Mouse (Mus musculus): ENCODE data around the gene Fgf18. TPM values are rescaled to one million over a fixed set of nuclear protein-coding genes. Genes with fewer than 3 reads are reported as not detected.
A peak's percentile ranks its signal among the peaks of the same experiment; 100 is the strongest.

Fgf18 gene
- total RNA-seq, 2 experiments from 2014 or later = 1.9 to 2.6 TPM

- no peak for TF ChIP-seq CTCF (IDR thresholded peaks at IDR 0.05)
- intact Hi-C loops (cut with DNase I) = no loop called here
- no peak for DNase-seq (ENCODE audit: extremely low spot score in 1 of 2, low spot score in 2 of 2)
- no peak overlapping the region for H3K4me3 ChIP-seq
- H3K27ac ChIP-seq = no peak overlapping the region
Measured at GRCm38 (mm10) chr11:33103291-33103943, 43.8 kb downstream of the Fgf18 start.

- no peak for DNase-seq (ENCODE audit: extremely low spot score in 1 of 2, low spot score in 2 of 2)
- TF ChIP-seq CTCF (IDR thresholded peaks at IDR 0.05) = no peak
- no peak overlapping the region for H3K27ac ChIP-seq
- intact Hi-C loops (cut with DNase I) = no loop called here
- H3K4me3 ChIP-seq = no peak overlapping the region
Measured at GRCm38 (mm10) chr11:33100027-33100507, 47.1 kb downstream of the Fgf18 start.

GRCm38 (mm10) chr11:33099425-33099824, 47.8 kb downstream of the Fgf18 start:
- intact Hi-C loops (cut with DNase I) = loop anchor here (5.0 kb wide), 3 partner anchors 72 to 292 kb away; no protein-coding TSS in a partner anchor
- no peak for DNase-seq (ENCODE audit: extremely low spot score in 1 of 2, low spot score in 2 of 2)
- Histone ChIP-seq H3K27ac (no peak overlapping the region), H3K4me3 (no peak overlapping the region)
- no peak for TF ChIP-seq CTCF (IDR thresholded peaks at IDR 0.05)

- intact Hi-C loops (cut with DNase I) = loop anchor here (5.0 kb wide), 3 partner anchors 71 to 291 kb away; no protein-coding TSS in a partner anchor
- no peak for DNase-seq (ENCODE audit: extremely low spot score in 1 of 2, low spot score in 2 of 2)
Measured at GRCm38 (mm10) chr11:33098446-33098845, 48.8 kb downstream of the Fgf18 start.

GRCm38 (mm10) chr11:33097855-33098254, 49.3 kb downstream of the Fgf18 start:
- intact Hi-C loops (cut with DNase I) = loop anchor here (5.0 kb wide), 3 partner anchors 71 to 291 kb away; no protein-coding TSS in a partner anchor
- peak; percentile 78 for TF ChIP-seq CTCF (IDR thresholded peaks at IDR 0.05)
- Histone ChIP-seq H3K27ac (no peak overlapping the region), H3K4me3 (no peak overlapping the region)
- peak; percentile 38 to 55 for DNase-seq (ENCODE audit: extremely low spot score in 1 of 2, low spot score in 2 of 2)

More at GRCm38 (mm10) chr11:33098446-33098845, 48.8 kb downstream of the Fgf18 start:
- H3K4me3 ChIP-seq = no peak overlapping the region
- no peak overlapping the region for H3K27ac ChIP-seq
- TF ChIP-seq CTCF (IDR thresholded peaks at IDR 0.05) = no peak

GRCm38 (mm10) chr11:33089856-33090255, 57.3 kb downstream of the Fgf18 start:
- H3K27ac ChIP-seq = no peak overlapping the region
- TF ChIP-seq CTCF (IDR thresholded peaks at IDR 0.05) = no peak
- intact Hi-C loops (cut with DNase I) = loop anchor here (5.0 kb wide), 1 partner anchor 88 kb away; no protein-coding TSS in a partner anchor
- DNase-seq (ENCODE audit: extremely low spot score in 1 of 2, low spot score in 2 of 2) = no peak
- no peak overlapping the region for H3K4me3 ChIP-seq

GRCm38 (mm10) chr11:33088181-33088580, 59.0 kb downstream of the Fgf18 start:
- no peak for TF ChIP-seq CTCF (IDR thresholded peaks at IDR 0.05)
- Histone ChIP-seq H3K4me3 (no peak overlapping the region), H3K27ac (no peak overlapping the region)
- intact Hi-C loops (cut with DNase I) = loop anchor here (5.0 kb wide), 1 partner anchor 86 kb away; no protein-coding TSS in a partner anchor
- no peak for DNase-seq (ENCODE audit: extremely low spot score in 1 of 2, low spot score in 2 of 2)

GRCm38 (mm10) chr11:33086046-33086445, 61.2 kb downstream of the Fgf18 start:
- Histone ChIP-seq H3K4me3 (no peak overlapping the region), H3K27ac (no peak overlapping the region)
- intact Hi-C loops (cut with DNase I) = loop anchor here (5.0 kb wide), 1 partner anchor 84 kb away; no protein-coding TSS in a partner anchor
- DNase-seq (ENCODE audit: extremely low spot score in 1 of 2, low spot score in 2 of 2) = no peak
- TF ChIP-seq CTCF (IDR thresholded peaks at IDR 0.05) = no peak

- TF ChIP-seq CTCF (IDR thresholded peaks at IDR 0.05) = no peak
- H3K4me3 ChIP-seq = no peak overlapping the region
- intact Hi-C loops (cut with DNase I) = loop anchor here (5.0 kb wide), 1 partner anchor 83 kb away; no protein-coding TSS in a partner anchor
- DNase-seq (ENCODE audit: extremely low spot score in 1 of 2, low spot score in 2 of 2) = no peak
- no peak overlapping the region for H3K27ac ChIP-seq
Measured at GRCm38 (mm10) chr11:33085514-33085913, 61.7 kb downstream of the Fgf18 start.

- intact Hi-C loops (cut with DNase I) = loop anchor here (5.0 kb wide), 1 partner anchor 83 kb away; no protein-coding TSS in a partner anchor
- Histone ChIP-seq H3K27ac (no peak overlapping the region), H3K4me3 (no peak overlapping the region)
- no peak for DNase-seq (ENCODE audit: extremely low spot score in 1 of 2, low spot score in 2 of 2)
- TF ChIP-seq CTCF (IDR thresholded peaks at IDR 0.05) = no peak
Measured at GRCm38 (mm10) chr11:33085054-33085453, 62.1 kb downstream of the Fgf18 start.

GRCm38 (mm10) chr11:33084041-33084440, 63.2 kb downstream of the Fgf18 start:
- no peak for DNase-seq (ENCODE audit: extremely low spot score in 1 of 2, low spot score in 2 of 2)
- Histone ChIP-seq H3K27ac (no peak overlapping the region), H3K4me3 (no peak overlapping the region)
- no peak for TF ChIP-seq CTCF (IDR thresholded peaks at IDR 0.05)
- intact Hi-C loops (cut with DNase I) = no loop called here

- no peak for DNase-seq (ENCODE audit: extremely low spot score in 1 of 2, low spot score in 2 of 2)
- intact Hi-C loops (cut with DNase I) = no loop called here
- H3K27ac ChIP-seq = no peak overlapping the region
- H3K4me3 ChIP-seq = no peak overlapping the region
- TF ChIP-seq CTCF (IDR thresholded peaks at IDR 0.05) = no peak
Measured at GRCm38 (mm10) chr11:33081175-33081574, 66.0 kb downstream of the Fgf18 start.
